Mouse (Mus musculus) lung, postnatal 0 days (tissue): ENCODE measurements around the gene N6amt1. TPM values are rescaled to one million over a fixed set of nuclear protein-coding genes. Genes with fewer than 3 reads are reported as not detected.

ENCODE experiments used
- ATAC-seq: fragments of 200-750 bp; cut with Nextera tagmentation; 2 replicates; pipeline ENCODE4 v1.8.0; 2017; ENCODE audit warnings: moderate library complexity
- DNase-seq: peaks from one replicate; pipeline ENCODE4 v3.0.0-alpha.2; 2016; ENCODE audit warnings: low spot score
- H3K27ac ChIP-seq: fragments of 300-500 bp; sonication (generic); 2 replicates; pipeline ENCODE4 v1.5.1; 2014; ENCODE audit warnings: antibody characterized with exemption, mild to moderate bottlenecking, low read length, mixed read lengths
- H3K27me3 ChIP-seq: fragments of 300-500 bp; sonication (generic); replicated peaks from 2 replicates; pipeline ENCODE4 v1.6.1; 2014; ENCODE audit warnings: low read length, mixed read lengths; ENCODE audit not compliant: insufficient read depth
- H3K36me3 ChIP-seq: fragments of 300-500 bp; sonication (generic); 2 replicates; pipeline ENCODE4 v1.6.1; 2014; ENCODE audit warnings: low read length, mixed read lengths; ENCODE audit not compliant: insufficient read depth
- H3K4me1 ChIP-seq: fragments of 300-500 bp; sonication (generic); 2 replicates; pipeline ENCODE4 v1.6.1; 2014; ENCODE audit warnings: antibody characterized with exemption, low read depth, low read length, mixed read lengths; ENCODE audit not compliant: insufficient read depth
- H3K4me2 ChIP-seq: fragments of 300-500 bp; sonication (generic); replicated peaks from 2 replicates; pipeline ENCODE4 v1.6.1; 2014; ENCODE audit warnings: low read depth, mild to moderate bottlenecking, low read length, moderate library complexity, mixed read lengths
- H3K4me3 ChIP-seq: fragments of 300-500 bp; sonication (generic); 2 replicates; pipeline ENCODE4 v1.5.1; 2014; ENCODE audit warnings: low read depth, low read length
- H3K9ac ChIP-seq: fragments of 300-500 bp; sonication (generic); replicated peaks from 2 replicates; pipeline ENCODE4 v1.6.1; 2014; ENCODE audit warnings: low read depth, mild to moderate bottlenecking
- H3K9me3 ChIP-seq: fragments of 300-500 bp; sonication (generic); 2 replicates; pipeline ENCODE4 v1.6.1; 2016; ENCODE audit warnings: low read length, mixed read lengths
- CTCF ChIP-seq: IDR thresholded peaks from 2 replicates; pipeline ENCODE4 v1.5.1; 2016; ENCODE audit warnings: antibody characterized with exemption, mild to moderate bottlenecking
- EP300 ChIP-seq: IDR thresholded peaks from 2 replicates; pipeline ENCODE4 v1.6.1; 2016; ENCODE audit warnings: antibody characterized with exemption, mild to moderate bottlenecking, control low read depth
- WGBS: fragments of 180-500 bp; shearing (Covaris S2); extraction: QIAGEN DNeasy Blood & Tissue Kit; methylation state at CpG from one replicate; pipeline ENCODE4 v1.1.7; 2014; 5-methylcytosine and 5-hydroxymethylcytosine counted together
- polyA plus RNA-seq: library from polyadenylated mRNA; unstranded; fragments of >200 nt; fragmentation: Nextera tagmentation; extraction: Ambion mirVana; gene quantifications from 2 replicates; pipeline ENCODE4 v1.2.1, GENCODE M21; 2015

The N6amt1 gene
- polyA plus RNA-seq, 1 experiment from 2014 or later, result 23.4 TPM

DNA sequence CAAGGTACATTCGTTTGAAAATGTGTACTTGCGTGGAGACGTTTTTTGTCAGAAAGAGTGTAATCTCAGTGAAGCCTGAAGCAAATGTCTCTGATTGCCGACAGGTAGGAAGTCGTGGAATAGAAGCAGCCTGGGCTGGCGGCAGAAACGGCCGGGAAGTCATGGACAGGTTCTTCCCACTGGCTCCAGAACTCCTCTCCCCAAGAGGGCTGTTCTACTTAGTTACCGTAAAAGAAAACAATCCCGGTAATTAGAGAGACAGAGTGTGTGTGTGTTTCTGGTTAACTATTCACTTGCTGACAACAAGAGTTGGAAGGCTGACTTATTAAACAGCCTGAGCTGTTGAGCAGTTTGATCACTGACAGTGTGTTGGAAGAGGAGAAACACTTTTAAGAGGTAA, 12.1 kb downstream of the N6amt1 start:
- Histone ChIP-seq H3K27me3 (no peaks in the 10 kb centered on the region), H3K27ac (no peak overlapping the region), H3K4me3 (no peak overlapping the region), H3K36me3 (0 out of 2 replicates have a peak, but pooled peaks cover 7% of the 10 kb centered on the region), H3K4me1 (no peaks in the 10 kb centered on the region), H3K4me2 (no peak overlapping the region), H3K9ac (no peak overlapping the region), H3K9me3 (no peaks in the 10 kb centered on the region)
- DNase-seq, result no peak
- whole genome bisulfite sequencing, result 70% methylated on average over 10 of the region's 10 CpGs
- TF ChIP-seq CTCF (no peak), EP300 (no peak)
- no peak for ATAC-seq

DNA sequence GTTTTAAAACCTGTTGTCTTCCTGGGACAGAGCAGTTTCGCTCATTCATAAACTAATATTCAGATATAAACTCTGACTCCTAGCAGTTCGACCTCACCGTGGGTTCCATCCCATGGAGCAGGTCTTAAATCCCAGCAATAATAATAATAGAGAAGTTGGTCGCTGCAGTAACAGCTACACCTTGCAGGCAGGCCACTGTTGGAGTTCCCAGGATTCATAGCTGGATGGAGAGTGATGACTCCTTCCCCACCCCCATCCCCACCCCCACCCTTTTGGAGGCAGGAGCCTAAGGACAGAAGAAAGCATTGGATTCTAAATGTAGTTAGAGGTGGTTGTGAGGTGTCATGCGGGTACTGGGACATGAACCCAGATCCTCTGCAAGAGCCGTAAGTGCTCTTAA, 12.5 kb downstream of the N6amt1 start:
- Histone ChIP-seq H3K9me3 (no peaks in the 10 kb centered on the region), H3K27me3 (no peaks in the 10 kb centered on the region), H3K27ac (no peak overlapping the region), H3K36me3 (0 out of 2 replicates have a peak, but pooled peaks cover 7% of the 10 kb centered on the region), H3K4me1 (no peaks in the 10 kb centered on the region), H3K9ac (no peak overlapping the region), H3K4me3 (no peak overlapping the region), H3K4me2 (no peak overlapping the region)
- ATAC-seq (no peak), DNase-seq (no peak)
- no peak for TF ChIP-seq CTCF
- no peak for TF ChIP-seq EP300
- WGBS, result 93% methylated on average over 6 of the region's 6 CpGs

DNA sequence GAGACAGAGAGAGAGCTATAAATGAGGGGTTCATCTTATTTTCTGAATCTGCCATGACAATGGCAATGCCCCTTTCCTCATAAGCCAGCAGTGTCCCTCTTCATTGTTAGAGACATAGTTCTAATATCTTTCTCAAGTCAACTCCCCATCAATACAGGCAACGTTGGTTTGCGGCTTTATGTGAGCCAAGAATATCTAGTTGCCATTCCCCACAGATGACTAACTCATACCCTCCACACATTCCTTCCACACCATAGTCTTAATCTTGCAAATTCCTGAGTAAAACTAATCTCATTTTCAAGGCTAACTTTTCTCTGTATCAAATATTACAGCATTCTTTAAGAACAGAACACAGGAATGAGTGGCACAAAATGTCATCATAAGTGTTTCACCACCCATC, 29.0 kb downstream of the N6amt1 start:
- Histone ChIP-seq H3K4me2 (no peak overlapping the region), H3K9ac (no peak overlapping the region), H3K27ac (no peak overlapping the region), H3K27me3 (no peaks in the 10 kb centered on the region), H3K4me3 (no peak overlapping the region), H3K4me1 (no peaks in the 10 kb centered on the region), H3K36me3 (peaks cover 45% of the 10 kb centered on the region), H3K9me3 (no peaks in the 10 kb centered on the region)
- 93% methylated on average over 2 of the region's 2 CpGs for WGBS
- ATAC-seq (no peak), DNase-seq (no peak)
- TF ChIP-seq EP300 (no peak), CTCF (no peak)

DNA sequence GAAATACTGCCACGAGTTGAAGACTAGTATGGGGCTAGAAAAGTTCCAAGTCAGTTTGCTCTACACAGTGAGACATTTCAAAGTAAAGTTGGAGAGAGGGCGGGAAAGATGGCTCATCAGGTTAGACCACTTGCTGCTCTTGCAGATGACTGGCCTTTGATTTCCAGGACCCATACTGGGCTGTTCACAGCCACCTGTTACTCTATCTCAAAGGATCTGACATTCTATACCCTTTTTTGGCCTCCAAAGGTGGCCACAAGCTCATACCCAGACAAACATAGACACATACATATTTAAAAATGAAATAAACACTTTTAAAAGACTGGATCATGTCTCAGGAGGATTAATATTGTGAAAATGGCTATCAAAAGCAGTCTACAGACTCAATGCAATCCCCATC, 30.4 kb downstream of the N6amt1 start:
- no peaks in the 10 kb centered on the region for H3K4me1 ChIP-seq
- H3K36me3 ChIP-seq, result peaks cover 45% of the 10 kb centered on the region
- H3K9me3 ChIP-seq, result no peaks in the 10 kb centered on the region
- ATAC-seq (no peak), DNase-seq (no peak)
- WGBS, result 75% methylated on average over 2 of the region's 2 CpGs
- no peaks in the 10 kb centered on the region for H3K27me3 ChIP-seq
- no peak for TF ChIP-seq EP300
- no peak for TF ChIP-seq CTCF
- H3K27ac ChIP-seq, result no peak overlapping the region
- H3K4me3 ChIP-seq, result no peak overlapping the region
- no peak overlapping the region for H3K9ac ChIP-seq
- H3K4me2 ChIP-seq, result no peak overlapping the region

DNA sequence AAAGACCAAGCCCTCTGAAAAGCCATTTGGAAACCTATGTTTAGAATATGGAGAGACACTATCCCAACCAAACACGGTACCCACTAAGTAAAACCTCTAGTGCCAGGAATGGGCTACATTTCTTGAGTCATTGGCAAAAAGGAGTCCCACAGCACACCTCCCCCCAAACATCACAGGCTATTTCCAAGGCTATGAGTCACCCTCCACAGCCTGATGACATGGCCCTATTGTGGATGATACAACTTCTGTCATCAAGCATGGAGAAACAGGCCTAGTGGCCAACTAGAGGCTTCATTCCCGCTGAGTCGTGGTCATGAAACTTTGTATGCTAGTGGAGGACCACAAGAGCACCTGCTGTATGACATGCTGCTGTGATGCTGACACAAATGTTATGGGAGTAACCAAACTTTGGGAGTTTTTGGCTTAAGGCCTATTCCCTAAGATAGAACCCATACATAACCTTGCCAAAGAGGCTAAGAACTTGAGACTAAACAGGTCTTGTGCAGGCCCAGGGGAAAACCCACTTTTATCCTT, 33.5 kb downstream of the N6amt1 start:
- Histone ChIP-seq H3K9ac (no peak overlapping the region), H3K4me3 (no peak overlapping the region), H3K4me1 (no peaks in the 10 kb centered on the region), H3K27ac (no peak overlapping the region), H3K36me3 (peaks cover 28% of the 10 kb centered on the region; the same call in 1 of the 2 replicates), H3K4me2 (no peak overlapping the region), H3K9me3 (no peaks in the 10 kb centered on the region), H3K27me3 (no peaks in the 10 kb centered on the region)
- ATAC-seq (no peak), DNase-seq (peak; percentile 5)
- 98% methylated on average over 3 of the region's 3 CpGs for WGBS
- TF ChIP-seq EP300 (no peak), CTCF (no peak)

DNA sequence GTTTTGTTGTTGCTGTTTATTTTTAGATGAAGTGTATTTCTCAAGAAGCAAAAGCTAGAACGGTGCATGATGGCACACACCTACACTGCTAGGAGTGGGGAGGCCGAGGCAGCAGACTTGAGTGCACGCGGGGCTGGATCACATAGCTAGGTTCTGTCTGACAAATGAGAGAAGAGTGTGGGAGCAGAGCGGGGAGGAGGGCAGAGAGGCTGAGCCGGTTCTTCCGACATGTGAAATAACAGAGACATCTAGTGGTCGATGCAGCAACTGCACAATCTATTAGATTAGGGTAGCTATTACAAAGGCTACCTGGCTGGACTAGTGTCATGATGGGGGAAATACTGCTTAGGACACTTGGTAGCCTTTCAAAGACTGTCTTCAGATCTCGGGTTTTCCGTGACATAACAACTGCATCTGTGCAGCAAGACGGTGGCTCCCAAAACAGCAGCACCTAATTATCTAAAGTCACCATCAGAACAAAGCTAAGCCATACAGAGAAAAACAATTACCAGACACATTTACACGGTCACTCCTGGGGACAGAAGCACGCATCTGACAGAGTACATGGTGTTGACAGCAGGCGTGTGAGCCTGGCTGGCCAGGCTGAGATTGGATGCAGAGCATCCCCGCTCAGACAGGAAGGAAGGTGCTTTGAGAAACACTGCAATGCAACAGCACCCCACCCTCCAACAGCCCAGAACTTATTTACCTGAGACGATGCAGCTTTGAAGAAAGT, 40.0 kb downstream of the N6amt1 start:
- H3K4me3 ChIP-seq, result no peak overlapping the region
- H3K27ac ChIP-seq, result no peak overlapping the region
- DNase-seq (peak; percentile 85), ATAC-seq (peak; percentile 65)
- 48% methylated on average over 16 of the region's 16 CpGs for WGBS
- H3K9me3 ChIP-seq, result no peaks in the 10 kb centered on the region
- H3K27me3 ChIP-seq, result no peaks in the 10 kb centered on the region
- peak; percentile 80 for TF ChIP-seq CTCF
- TF ChIP-seq EP300, result no peak
- H3K36me3 ChIP-seq, result peaks cover 35% of the 10 kb centered on the region; the same call in 1 of the 2 replicates
- H3K4me2 ChIP-seq, result no peak overlapping the region
- no peak overlapping the region for H3K9ac ChIP-seq
- H3K4me1 ChIP-seq, result no peaks in the 10 kb centered on the region
